Mouse (Mus musculus) midbrain, embryonic 16.5 days (tissue): ENCODE measurements around the gene Oog4. TPM values are rescaled to one million over a fixed set of nuclear protein-coding genes. Genes with fewer than 3 reads are reported as not detected.
"Not testable (repeated sequence)": the region's sequence is repeated elsewhere in the genome, so short reads cannot be mapped to it uniquely, and the experiment has no call there.

Experiments used
- ATAC-seq: fragments of 200-750 bp; cut with Nextera tagmentation; 2 replicates; pipeline ENCODE4 v1.8.0; 2017; ENCODE audit warnings: moderate TSS enrichment
- H3K27ac ChIP-seq: fragments of 300-500 bp; sonication (generic); 2 replicates; pipeline ENCODE4 v1.5.1; 2014; ENCODE audit warnings: mild to moderate bottlenecking, low read length, mixed read lengths
- H3K27me3 ChIP-seq: fragments of 300-500 bp; sonication (generic); 2 replicates; pipeline ENCODE4 v1.6.1; 2014; ENCODE audit warnings: low read depth, low read length, mixed read lengths; ENCODE audit not compliant: control insufficient read depth, insufficient read depth
- H3K36me3 ChIP-seq: fragments of 300-500 bp; sonication (generic); 2 replicates; pipeline ENCODE4 v1.6.1; 2014; ENCODE audit warnings: mild to moderate bottlenecking, low read length, moderate library complexity, mixed read lengths; ENCODE audit not compliant: control insufficient read depth, insufficient read depth
- H3K4me1 ChIP-seq: fragments of 300-500 bp; sonication (generic); 2 replicates; pipeline ENCODE4 v1.6.1; 2014; ENCODE audit warnings: mild to moderate bottlenecking, low read length, mixed read lengths; ENCODE audit not compliant: control insufficient read depth, insufficient read depth
- H3K4me2 ChIP-seq: fragments of 300-500 bp; sonication (generic); 2 replicates; pipeline ENCODE4 v1.6.1; 2014; ENCODE audit warnings: mild to moderate bottlenecking, low read length, mixed read lengths
- H3K4me3 ChIP-seq: fragments of 300-500 bp; sonication (generic); 2 replicates; pipeline ENCODE4 v1.5.1; 2014; ENCODE audit warnings: low read depth, mild to moderate bottlenecking, low read length, moderate library complexity, mixed read lengths
- H3K9ac ChIP-seq: fragments of 300-500 bp; sonication (generic); 2 replicates; pipeline ENCODE4 v1.6.1; 2014; ENCODE audit warnings: low read depth, low read length, mixed read lengths
- H3K9me3 ChIP-seq: fragments of 300-500 bp; sonication (generic); replicated peaks from 2 replicates; pipeline ENCODE4 v1.6.1; 2014; ENCODE audit warnings: mild to moderate bottlenecking, low read length, mixed read lengths; ENCODE audit not compliant: control insufficient read depth, poor library complexity, severe bottlenecking
- WGBS: fragments of 180-500 bp; shearing (Covaris S2); extraction: QIAGEN DNeasy Blood & Tissue Kit; methylation state at CpG from one replicate; pipeline ENCODE4 v1.1.7; 2014; 5-methylcytosine and 5-hydroxymethylcytosine counted together
- polyA plus RNA-seq: library from polyadenylated mRNA; unstranded; fragments of >200 nt; fragmentation: Nextera tagmentation; extraction: Ambion mirVana; gene quantifications from 2 replicates; pipeline ENCODE4 v1.2.1, GENCODE M21; 2015

Oog4 gene
- not detected in 2 replicates for polyA plus RNA-seq

- H3K4me3 ChIP-seq, result no peak within 1 kb of the TSS
- H3K9ac ChIP-seq, result no peak within 1 kb of the TSS
- no peak within 1 kb of the TSS for H3K4me2 ChIP-seq
- no peaks in the 10 kb centered on the region for H3K9me3 ChIP-seq
- H3K4me1 ChIP-seq, result no peaks in the 10 kb centered on the region
- no peaks in the 10 kb centered on the region for H3K27me3 ChIP-seq
- no peak for ATAC-seq
- H3K27ac ChIP-seq, result no peak within 1 kb of the TSS
- WGBS, result 87% methylated on average over 3 of the region's 3 CpGs
- no peaks in the 10 kb centered on the region for H3K36me3 ChIP-seq
Measured at GRCm38 (mm10) chr4:143450224-143450623, at the start of gene Oog4. TSS of gene Oog4 (minus strand) at chr4:143450324.

- H3K4me1 ChIP-seq, H3K9ac ChIP-seq, H3K27ac ChIP-seq, H3K4me2 ChIP-seq, H3K27me3 ChIP-seq, ATAC-seq, H3K4me3 ChIP-seq, H3K9me3 ChIP-seq: not testable (repeated sequence)
- peaks cover 16% of the 10 kb centered on the region; the same call in 1 of the 2 replicates for H3K36me3 ChIP-seq
- WGBS, result 77% methylated on average over 5 of the region's 5 CpGs
Measured at GRCm38 (mm10) chr4:143426770-143427169, 23.4 kb downstream of the Oog4 start.

- Histone ChIP-seq H3K27me3 (no peaks in the 10 kb centered on the region), H3K4me2 (no peak overlapping the region), H3K36me3 (peaks cover 38% of the 10 kb centered on the region), H3K4me1 (peaks cover 5% of the 10 kb centered on the region), H3K9me3 (no peaks in the 10 kb centered on the region), H3K9ac (no peak overlapping the region), H3K27ac (no peak overlapping the region), H3K4me3 (no peak overlapping the region)
- 96% methylated on average over 3 of the region's 3 CpGs for WGBS
- no peak for ATAC-seq
Measured at GRCm38 (mm10) chr4:143414121-143414520, 36.0 kb downstream of the Oog4 start.

- ATAC-seq, result no peak
- H3K4me2 ChIP-seq, result no peak overlapping the region
- WGBS, result 98% methylated on average over 1 of the region's 1 CpGs
Measured at GRCm38 (mm10) chr4:143413621-143414020, 36.5 kb downstream of the Oog4 start.

GRCm38 (mm10) chr4:143412219-143413092, 37.7 kb downstream of the Oog4 start, which contains the start of gene Pramef8:
TSS of gene Pramef8 (plus strand) at chr4:143412426.
- Histone ChIP-seq H3K4me2 (peak within 1 kb of the TSS; percentile 62), H3K27me3 (no peaks in the 10 kb centered on the region; the same call in 1 of the 2 replicates), H3K4me1 (peaks cover 5% of the 10 kb centered on the region), H3K9ac (peak within 1 kb of the TSS; percentile 55), H3K27ac (peak within 1 kb of the TSS; percentile 86), H3K36me3 (peaks cover 22% of the 10 kb centered on the region), H3K4me3 (peak within 1 kb of the TSS; percentile 54), H3K9me3 (no peaks in the 10 kb centered on the region)
- under 1% methylated on average over 50 of the region's 50 CpGs for WGBS
- peak; percentile 95 for ATAC-seq

More at GRCm38 (mm10) chr4:143413621-143414020, 36.5 kb downstream of the Oog4 start:
- no peak overlapping the region for H3K9ac ChIP-seq
- peaks cover 5% of the 10 kb centered on the region for H3K4me1 ChIP-seq
- no peaks in the 10 kb centered on the region for H3K9me3 ChIP-seq
- peaks cover 33% of the 10 kb centered on the region for H3K36me3 ChIP-seq
- no peaks in the 10 kb centered on the region for H3K27me3 ChIP-seq
- H3K4me3 ChIP-seq, result no peak overlapping the region
- no peak overlapping the region for H3K27ac ChIP-seq

GRCm38 (mm10) chr4:143411566-143412218, 38.4 kb downstream of the Oog4 start:
- 68% methylated on average over 5 of the region's 5 CpGs for WGBS
- Histone ChIP-seq H3K27me3 (no peaks in the 10 kb centered on the region; the same call in 1 of the 2 replicates), H3K4me1 (peaks cover 5% of the 10 kb centered on the region), H3K27ac (peak overlapping the region; percentile 60; the same call in 1 of the 2 replicates), H3K4me3 (peak overlapping the region; percentile 54), H3K4me2 (peak overlapping the region; percentile 62), H3K9me3 (no peaks in the 10 kb centered on the region), H3K36me3 (peaks cover 14% of the 10 kb centered on the region), H3K9ac (peak overlapping the region; percentile 55; the same call in 1 of the 2 replicates)
- peak; percentile 43 for ATAC-seq

- no peak for ATAC-seq
- WGBS, result 81% methylated on average over 26 of the region's 26 CpGs
Measured at GRCm38 (mm10) chr4:143394181-143394580, 55.9 kb downstream of the Oog4 start, which contains the start of gene Pramel1. TSS of gene Pramel1 (plus strand) at chr4:143394428.

GRCm38 (mm10) chr4:143388955-143389702, 61.0 kb downstream of the Oog4 start:
- 10% methylated on average over 27 of the region's 43 CpGs for WGBS

More at GRCm38 (mm10) chr4:143394181-143394580, 55.9 kb downstream of the Oog4 start, which contains the start of gene Pramel1:
- Histone ChIP-seq H3K4me2 (no peak within 1 kb of the TSS), H3K36me3 (no peaks in the 10 kb centered on the region), H3K9ac (no peak within 1 kb of the TSS), H3K27ac (no peak within 1 kb of the TSS), H3K4me3 (no peak within 1 kb of the TSS), H3K27me3 (no peaks in the 10 kb centered on the region), H3K4me1 (no peaks in the 10 kb centered on the region), H3K9me3 (no peaks in the 10 kb centered on the region)

More at GRCm38 (mm10) chr4:143388955-143389702, 61.0 kb downstream of the Oog4 start:
- H3K27ac ChIP-seq, result no peak overlapping the region
- no peaks in the 10 kb centered on the region for H3K9me3 ChIP-seq
- H3K4me2 ChIP-seq, result peak overlapping the region; percentile 66
- H3K4me1 ChIP-seq, result 0 out of 2 replicates have a peak, but pooled peaks cover 2% of the 10 kb centered on the region
- ATAC-seq, result peak; percentile 86
- H3K36me3 ChIP-seq, result no peaks in the 10 kb centered on the region
- peak overlapping the region; percentile 36 for H3K4me3 ChIP-seq
- H3K27me3 ChIP-seq, result no peaks in the 10 kb centered on the region
- peak overlapping the region; percentile 53; the same call in 1 of the 2 replicates for H3K9ac ChIP-seq
